Mouse (Mus musculus) heart, postnatal 14 days (tissue): ENCODE measurements at regions not wholly inside any gene's neighbourhood (a gene's known extent, or its start where the extent isn't known, plus 50 kb on each side); places are given as distances from the start of the nearest gene placed in this dataset.
A peak's percentile ranks its signal among the peaks of the same experiment; 100 is the strongest.

Source experiments
- DNase-seq, 2 experiments: peaks; one replicate each; pipeline ENCODE4 v3.0.0; 2021 to 2022
- intact Hi-C: fragments of 180-260 bp; cut with DNase I; formaldehyde crosslinking; loops from one replicate; pipeline ENCODE4 v1.15.1; 2025

DNA sequence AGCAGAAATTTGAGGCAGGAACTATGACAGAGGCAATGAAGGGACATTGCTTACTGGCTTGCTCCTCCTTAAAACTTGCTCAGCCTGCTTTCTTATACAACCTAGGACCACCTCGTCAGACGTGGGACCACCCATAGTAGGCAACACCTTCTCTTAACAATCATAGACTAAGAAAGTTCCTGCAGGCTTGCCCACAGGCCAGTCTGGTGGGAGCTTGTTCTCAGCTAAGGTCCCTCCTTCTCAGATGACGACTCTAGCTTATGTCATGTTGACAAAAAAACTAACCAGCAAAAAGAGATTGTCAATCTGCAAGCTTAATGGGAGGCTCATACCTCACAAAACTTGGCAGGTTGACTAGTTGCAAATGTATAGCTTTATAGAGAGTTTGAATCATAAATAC lies 56.5 kb upstream of the Lsm6 start:
- DNase-seq = no peak

DNA sequence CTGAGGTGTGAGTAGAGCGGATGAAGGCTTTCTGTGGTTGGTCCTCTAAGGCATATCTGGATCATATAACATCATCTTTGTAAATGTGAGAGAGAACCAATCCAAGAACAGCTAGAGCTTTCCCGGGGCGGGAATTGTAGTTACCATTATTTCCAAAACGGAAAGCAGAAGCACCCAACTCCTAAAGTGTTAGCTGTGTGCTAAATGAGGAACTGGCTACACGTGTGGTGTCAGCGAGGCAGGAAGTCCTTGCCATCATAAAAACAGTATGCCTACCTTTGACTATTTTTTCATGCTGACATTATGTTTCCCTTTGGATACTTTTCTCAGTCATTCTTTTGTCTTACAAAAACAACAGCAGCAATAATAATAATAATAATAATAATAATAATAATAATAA lies 68.8 kb upstream of the Lsm6 start:
- intact Hi-C loops = loop anchor here (10.0 kb wide), 1 partner anchor 145 kb away; no protein-coding TSS in a partner anchor

More for the DNA sequence above, 56.5 kb upstream of the Lsm6 start:
- intact Hi-C loops = no loop called here

DNA sequence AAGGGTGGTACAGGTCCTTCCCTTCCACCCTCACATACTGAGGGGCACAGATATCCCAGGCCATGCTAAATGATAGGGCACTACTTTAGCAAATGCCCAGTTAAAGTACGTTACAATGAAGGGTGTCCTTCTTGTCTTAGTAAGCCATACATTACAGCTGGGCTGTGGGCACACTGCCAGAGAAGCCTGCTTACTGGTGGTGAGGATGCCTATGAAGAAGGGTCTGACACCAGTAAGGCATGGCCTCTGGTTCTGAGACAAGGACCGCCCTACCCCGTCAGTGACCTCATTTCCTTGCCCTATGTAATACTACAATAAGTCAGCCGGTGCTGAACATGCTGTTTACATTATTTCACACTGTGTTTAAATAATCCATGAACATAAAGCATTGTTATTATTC lies 69.6 kb upstream of the Lsm6 start:
- DNase-seq = no peak
- intact Hi-C loops = loop anchor here (10.0 kb wide), 1 partner anchor 146 kb away; no protein-coding TSS in a partner anchor

More for the DNA sequence above, 68.8 kb upstream of the Lsm6 start:
- DNase-seq = no peak

- intact Hi-C loops = loop anchor here (5.0 to 10.0 kb wide), 2 partner anchors 155 to 838 kb away; no protein-coding TSS in a partner anchor
- peak; percentile 70 to 76 for DNase-seq
Observed at GRCm38 (mm10) chr8:78899887-78900286, 78.9 kb upstream of the Lsm6 start.

DNA sequence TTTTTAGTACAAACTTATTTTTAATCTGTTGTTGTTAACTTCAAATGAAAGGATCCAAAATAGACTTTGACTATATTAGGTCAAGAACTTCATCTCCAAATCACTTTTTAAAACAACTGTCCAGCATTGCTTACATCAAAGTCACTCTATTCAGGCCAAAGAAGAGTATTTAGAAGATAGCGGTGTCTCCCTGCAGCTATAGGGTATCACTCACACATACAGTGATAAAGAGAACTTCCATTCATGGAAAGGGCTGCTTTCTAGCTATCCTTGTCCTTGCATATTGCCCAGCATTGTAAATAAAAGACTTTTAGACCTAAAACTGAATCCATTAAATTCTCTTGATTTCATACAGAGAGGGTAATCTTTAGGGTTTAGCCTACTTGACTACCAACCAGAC lies 82.1 kb upstream of the Lsm6 start:
- intact Hi-C loops = loop anchor here (2.0 to 5.0 kb wide), 2 partner anchors 662 to 841 kb away; no protein-coding TSS in a partner anchor
- no peak for DNase-seq

DNA sequence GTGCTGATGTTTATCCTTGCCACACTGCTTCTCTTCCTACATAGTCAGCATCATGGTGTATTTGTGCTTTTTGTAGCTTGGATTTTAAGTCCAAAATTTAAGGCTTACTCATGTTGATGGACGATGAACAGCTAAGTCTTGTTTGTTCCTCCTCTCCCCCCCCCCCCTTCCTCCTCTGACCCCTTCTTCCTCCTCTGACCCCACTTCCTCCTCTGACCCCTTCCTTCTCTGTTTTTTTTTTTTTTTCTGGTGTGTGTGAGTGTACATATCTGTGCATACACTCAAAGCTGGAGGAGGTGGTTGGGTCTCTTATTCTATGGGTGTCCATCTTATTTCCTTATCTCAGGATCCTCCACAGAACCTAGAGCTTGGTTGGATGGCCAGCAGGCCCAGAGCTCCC lies 87.0 kb upstream of the Lsm6 start:
- intact Hi-C loops = no loop called here
- DNase-seq = no peak

GRCm38 (mm10) chr8:78911288-78911873 lies 90.4 kb upstream of the Lsm6 start:
- DNase-seq = no peak
- intact Hi-C loops = no loop called here

DNA sequence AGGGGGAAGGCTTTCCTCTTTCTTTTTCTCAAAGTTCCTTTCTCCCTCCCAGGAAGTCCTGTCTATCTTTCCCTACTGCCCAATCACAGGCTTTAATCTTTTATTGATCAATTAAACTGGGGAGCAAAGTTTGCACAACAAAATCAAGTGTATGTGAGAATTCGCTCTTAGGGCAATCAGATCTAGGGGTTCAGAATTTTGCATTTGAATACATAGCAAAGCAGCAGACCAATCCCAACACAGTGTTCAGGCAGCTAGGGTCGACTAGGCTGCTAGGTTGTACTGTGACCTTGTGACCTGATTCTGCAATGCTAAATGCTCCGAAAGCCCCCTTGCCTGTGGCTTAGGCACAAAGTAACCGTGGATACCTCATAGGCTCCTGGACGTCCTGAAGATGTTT lies 91.5 kb upstream of the Lsm6 start:
- no peak for DNase-seq
- intact Hi-C loops = no loop called here

DNA sequence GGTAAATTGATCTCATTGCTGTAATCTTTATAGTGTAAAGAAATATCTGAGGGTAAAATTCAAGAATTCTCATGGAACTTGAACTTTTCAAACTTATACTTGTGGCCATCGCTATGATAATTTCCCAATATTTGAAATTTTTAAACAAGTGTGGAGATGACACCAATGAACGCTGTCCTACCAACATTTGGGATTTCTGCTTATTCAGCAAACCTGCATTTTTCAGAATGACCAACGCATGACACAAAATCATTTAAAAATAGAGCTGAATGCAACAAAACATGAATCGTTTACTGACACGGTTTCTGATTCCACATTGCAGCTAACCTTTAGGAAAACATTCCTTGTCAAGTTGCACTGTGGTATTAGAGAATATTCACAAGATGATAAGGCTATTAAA lies 92.9 kb upstream of the Lsm6 start:
- no peak for DNase-seq
- intact Hi-C loops = no loop called here

DNA sequence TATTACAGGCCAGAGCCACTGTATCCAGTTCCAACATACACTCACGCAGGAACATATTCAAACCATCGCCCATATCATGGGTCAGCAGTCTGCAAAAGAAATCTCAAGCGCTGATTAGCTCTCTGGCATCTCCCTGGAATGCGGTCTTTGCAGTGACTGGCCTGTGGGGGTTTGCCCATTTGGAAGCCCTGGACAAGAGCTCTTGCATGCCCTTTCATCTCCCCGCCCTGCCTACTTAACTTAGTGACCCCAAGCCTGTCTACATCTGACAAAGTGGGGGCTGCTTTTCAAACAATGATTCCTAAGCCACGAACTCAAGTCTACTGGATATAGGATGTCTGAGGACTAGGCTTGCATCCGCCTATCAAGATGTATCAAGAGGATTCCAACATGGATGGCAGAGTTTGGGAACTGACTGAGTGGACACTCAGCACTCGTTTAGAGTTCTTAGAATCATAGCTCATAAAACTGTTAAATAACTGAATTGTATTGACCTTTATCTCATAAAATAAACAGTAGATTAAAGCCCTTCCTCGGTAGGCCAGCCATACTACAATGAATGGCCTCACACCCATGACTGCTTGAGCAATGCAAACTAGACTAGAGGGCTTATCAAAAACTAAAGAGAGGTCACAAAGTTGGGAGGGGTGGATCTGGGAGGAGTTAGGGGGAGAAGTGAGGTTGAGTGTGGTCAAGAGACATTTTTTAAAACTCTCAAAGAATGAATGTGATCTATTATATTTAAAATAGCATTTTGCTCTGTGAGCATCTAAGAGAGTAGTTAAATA lies 97.4 kb upstream of the Zfp827 start:
- intact Hi-C loops = no loop called here

GRCm38 (mm10) chr8:78932069-78932468 lies 96.2 kb upstream of the Zfp827 start:
- intact Hi-C loops = no loop called here
- DNase-seq = no peak

More for the DNA sequence above, 97.4 kb upstream of the Zfp827 start:
- no peak for DNase-seq

DNA sequence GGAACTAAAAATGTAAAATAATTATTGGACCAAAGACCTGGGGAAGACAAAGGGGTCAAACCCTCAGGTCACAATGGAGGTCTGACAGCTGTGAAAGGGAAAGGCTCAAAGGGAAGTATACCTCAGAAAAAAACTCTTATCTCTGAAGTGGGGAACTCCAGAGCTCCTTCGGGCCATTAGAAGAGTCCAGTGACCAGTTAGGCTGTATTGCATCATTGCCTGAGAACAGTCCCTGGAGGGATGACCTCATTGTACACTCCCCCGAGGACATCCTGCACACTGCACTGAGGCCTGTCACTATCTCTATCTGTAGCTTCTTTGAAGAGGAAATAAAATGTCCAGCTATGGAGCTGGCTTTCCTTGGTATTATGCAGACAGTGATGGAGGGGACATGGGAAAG lies 88.2 kb upstream of the Zfp827 start:
- intact Hi-C loops = no loop called here
- DNase-seq = peak; percentile 2 to 25

- intact Hi-C loops = no loop called here
- no peak for DNase-seq
Observed at GRCm38 (mm10) chr8:78941558-78941957, 86.7 kb upstream of the Zfp827 start.

DNA sequence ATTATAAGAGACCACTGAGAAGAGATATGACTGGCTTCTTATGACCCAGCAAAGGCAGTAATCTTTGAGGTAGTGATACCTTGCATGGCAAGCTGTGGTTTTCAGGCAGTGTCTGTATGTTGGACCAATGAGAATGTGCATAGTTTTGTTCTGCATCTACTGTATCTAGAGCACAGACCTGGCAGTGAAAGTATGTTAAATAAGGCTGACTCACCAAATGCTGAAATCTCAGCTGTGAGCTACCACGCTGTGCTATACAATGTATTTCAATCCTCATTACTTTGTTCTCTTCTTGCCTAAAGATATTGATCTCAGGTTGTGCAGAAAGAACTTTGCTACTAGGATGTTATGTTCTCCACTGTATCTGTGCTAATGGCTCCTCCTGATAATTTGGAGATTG lies 83.9 kb upstream of the Zfp827 start:
- no peak for DNase-seq
- intact Hi-C loops = no loop called here

- intact Hi-C loops = no loop called here
- DNase-seq = no peak
Observed at GRCm38 (mm10) chr8:78945607-78946006, 82.6 kb upstream of the Zfp827 start.

DNA sequence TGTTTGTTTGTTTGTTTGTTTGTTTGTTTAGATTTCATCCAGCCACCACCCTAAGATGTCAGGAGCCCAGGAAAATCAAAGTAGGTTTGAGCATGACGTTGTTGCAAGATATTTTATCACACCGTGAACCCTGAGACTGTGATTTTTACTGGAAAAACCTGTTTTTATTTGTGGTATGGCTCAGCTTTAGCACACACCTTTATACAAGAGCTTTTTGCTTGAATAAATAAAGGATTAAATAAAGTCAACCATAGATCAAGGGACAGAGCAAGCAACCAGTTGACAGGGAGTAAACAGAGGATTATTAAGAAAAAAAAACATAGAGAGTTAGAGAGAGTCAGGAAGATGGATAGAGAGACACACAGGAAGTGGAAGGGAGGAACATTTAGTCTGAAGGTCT lies 82.2 kb upstream of the Zfp827 start:
- intact Hi-C loops = no loop called here
- DNase-seq = no peak

DNA sequence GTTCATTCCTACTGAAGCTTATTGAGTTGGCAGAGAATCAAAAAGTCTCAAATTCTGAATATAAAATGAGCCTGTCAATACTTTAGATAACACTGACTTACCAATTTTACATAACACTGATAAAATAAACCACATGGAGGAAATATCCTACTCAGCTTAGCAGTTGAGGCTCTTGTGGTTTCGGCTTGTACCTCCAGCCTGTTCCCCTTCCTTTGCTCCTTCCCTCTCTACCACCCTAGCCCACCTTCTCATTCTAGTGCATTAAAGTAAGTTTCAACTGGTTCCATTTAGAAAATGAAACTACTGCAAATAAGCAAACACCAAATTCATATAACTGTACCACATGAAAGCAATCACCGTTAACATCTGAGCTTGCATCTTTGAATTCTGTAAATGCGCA lies 53.2 kb upstream of the Zfp827 start:
- intact Hi-C loops = no loop called here
- DNase-seq = no peak
